ENCODE assay signal across 9 mouse cellular contexts in the genomic region with DNA sequence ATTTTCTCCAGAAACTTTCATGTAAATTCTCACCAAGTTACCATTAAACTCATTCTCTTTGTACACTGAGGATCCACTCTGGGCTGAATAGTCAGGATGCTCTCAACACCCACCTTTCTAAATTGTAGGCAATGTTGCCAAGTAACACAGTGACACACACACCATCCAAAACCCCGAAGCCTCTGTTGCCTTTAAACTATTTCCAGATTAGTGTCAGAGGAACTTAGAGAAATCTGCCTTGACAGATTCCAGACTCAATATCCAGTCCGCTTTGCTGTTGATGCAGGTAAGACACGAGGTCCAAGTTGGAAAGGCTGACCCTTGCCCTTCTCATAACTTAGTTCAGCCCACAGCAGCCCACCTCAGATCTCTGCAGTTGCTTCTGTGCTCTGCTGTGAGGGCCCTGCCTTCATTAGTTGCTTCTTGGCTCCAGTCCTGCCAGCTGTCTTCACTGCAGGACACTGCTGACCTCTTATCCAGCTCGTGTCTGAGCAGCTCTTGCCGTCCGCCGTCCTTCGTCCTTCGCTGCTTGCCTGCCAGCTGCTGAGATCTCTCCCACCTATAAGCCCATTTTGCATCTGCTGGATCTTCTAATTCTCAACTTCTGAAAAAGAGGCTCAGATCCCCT.
A peak's percentile ranks its signal among the peaks of the same experiment; 100 is the strongest.
DNase-seq lines count a peak whose midpoint lies in the region; ATAC-seq lines count a peak whose summit lies in the region.
"Had no signal": no experiment of that assay in that cellular context is flagged by ENCODE, and none has a peak within 500 bp of the region (broad histone marks: within the 10 kb centered on the region; RNA-seq: fewer than 3 reads in every experiment).

No protein-coding gene starts in this region.

- no peak overlapping the region for H3K4me2 ChIP-seq in kidney, embryonic 15.5 days

- no peak for ATAC-seq in kidney, embryonic 15.5 days (replicated peaks; ENCODE audit: low FRiP score)

- H3K36me3 ChIP-seq in kidney, embryonic 15.5 days, result no peaks in the 10 kb centered on the region

- peak; percentile 34 for DNase-seq in kidney, postnatal 10 days
- peak; percentile 9 for DNase-seq in embryo, embryonic 10 days (ENCODE audit: low spot score)
- DNase-seq in gastrocnemius, postnatal 10 days, result peak; percentile 36
- peak; percentile 7 for DNase-seq in mesoderm, embryonic 11.5 days (ENCODE audit: low read depth, low spot score)
- no peak for DNase-seq in layer of hippocampus, adult 9-10 months (ENCODE audit: low spot score)
- DNase-seq in urinary bladder, postnatal 36 days (ENCODE audit: low spot score in 2 of 2), result no peak
- no peak for DNase-seq in ovary, adult 18-20 months (ENCODE audit: low spot score)
- DNase-seq: right cerebral cortex, postnatal 4 days had no signal

- H3K4me1 ChIP-seq in kidney, embryonic 15.5 days, result 0 out of 2 replicates have a peak, but pooled peaks cover 4% of the 10 kb centered on the region

- H3K9me3 ChIP-seq in kidney, embryonic 15.5 days (replicated peaks), result no peaks in the 10 kb centered on the region

- H3K9ac ChIP-seq in kidney, embryonic 15.5 days, result no peak overlapping the region

- H3K4me3 ChIP-seq in kidney, embryonic 15.5 days (replicated peaks), result no peak overlapping the region

- no peak overlapping the region for H3K27ac ChIP-seq in kidney, embryonic 15.5 days

- 56% methylated on average over 9 of the region's 9 CpGs for WGBS in kidney, embryonic 15.5 days

- no peaks in the 10 kb centered on the region for H3K27me3 ChIP-seq in kidney, embryonic 15.5 days

Comparison
In these comparisons a context has a peak if more than half of its experiments do, and no peak if none do; other contexts are left out.
1. DNase-seq: peak in kidney, postnatal 10 days (single experiment), embryo, embryonic 10 days (single experiment), gastrocnemius, postnatal 10 days (single experiment) and mesoderm, embryonic 11.5 days (single experiment); none in layer of hippocampus, adult 9-10 months (single experiment), urinary bladder, postnatal 36 days (0 of 2) and ovary, adult 18-20 months (single experiment).